Mouse (Mus musculus) bone marrow macrophage, adult 2 months (primary cell): ENCODE measurements around the gene Erich3.

Source experiments
- CTCF ChIP-seq: IDR thresholded peaks from 2 replicates; pipeline ENCODE4 v1.5.1; 2012; ENCODE audit warnings: low read depth, mild to moderate bottlenecking, low read length, moderate library complexity
- POLR2A ChIP-seq: IDR thresholded peaks from 2 replicates; pipeline ENCODE4 v1.6.1; 2012; ENCODE audit warnings: mild to moderate bottlenecking, low read depth, low read length, borderline replicate concordance

DNA sequence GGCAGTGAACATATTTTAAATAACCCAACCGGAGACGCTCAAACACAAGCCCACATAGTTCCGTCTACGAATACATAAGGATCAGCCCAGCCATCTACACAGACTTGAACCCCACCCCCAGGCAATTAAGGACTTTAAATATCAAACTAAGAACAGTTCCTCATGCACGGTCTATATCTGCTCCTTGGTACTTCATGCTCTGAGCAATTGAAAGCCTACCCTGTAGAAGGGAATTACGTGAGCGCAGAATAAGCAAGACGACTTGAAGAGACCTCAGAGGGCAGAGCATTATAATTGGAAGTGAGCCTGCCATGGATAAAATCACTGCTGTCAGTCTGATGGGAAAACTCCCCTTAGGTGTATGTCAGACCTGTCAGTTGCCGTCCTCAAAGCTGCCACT lies 122.7 kb downstream of the Erich3 start:
- TF ChIP-seq CTCF (no peak), POLR2A (no peak)
